Mouse (Mus musculus) left cerebral cortex, adult 2 months (tissue): ENCODE measurements around the gene Tcf21. TPM values are rescaled to one million over a fixed set of nuclear protein-coding genes. Genes with fewer than 3 reads are reported as not detected.

Experiments used
- DNase-seq, 2 experiments: peaks; one replicate each; pipeline ENCODE4 v3.0.0; 2021 to 2022; ENCODE audit warnings: low spot score in 2 of 2, mixed read lengths in 1 of 2; ENCODE audit errors: extremely low spot score in 1 of 2
- H3K27ac ChIP-seq: fragments of 200-600 bp; 2 replicates; pipeline ENCODE4 v1.8.1; 2022
- H3K4me3 ChIP-seq: fragments of 200-600 bp; 2 replicates; pipeline ENCODE4 v1.8.1; 2022
- CTCF ChIP-seq: fragments of 200-600 bp; IDR thresholded peaks from 2 replicates; pipeline ENCODE4 v1.8.1; 2022; ENCODE audit warnings: antibody characterized with exemption, mild to moderate bottlenecking, moderate library complexity
- intact Hi-C: fragments of 180-260 bp; cut with DNase I; formaldehyde crosslinking; loops from one replicate; pipeline ENCODE4 v1.15.1; 2025
- long read RNA-seq, 2 experiments: library from polyadenylated mRNA; stranded (forward); transcript quantifications; one replicate each; pipeline ENCODE4 v2.0.0; 2021; ENCODE audit warnings: borderline mapping rate in 2 of 2
- total RNA-seq, 2 experiments: library from RNA; stranded (reverse); gene quantifications; 2 replicates each; pipeline ENCODE4 v1.2.3; 2021

Gene Tcf21
- total RNA-seq, result not detected
- long read RNA-seq, experiment 1, result 0 reads
- long read RNA-seq, experiment 2, result 0 reads

DNA sequence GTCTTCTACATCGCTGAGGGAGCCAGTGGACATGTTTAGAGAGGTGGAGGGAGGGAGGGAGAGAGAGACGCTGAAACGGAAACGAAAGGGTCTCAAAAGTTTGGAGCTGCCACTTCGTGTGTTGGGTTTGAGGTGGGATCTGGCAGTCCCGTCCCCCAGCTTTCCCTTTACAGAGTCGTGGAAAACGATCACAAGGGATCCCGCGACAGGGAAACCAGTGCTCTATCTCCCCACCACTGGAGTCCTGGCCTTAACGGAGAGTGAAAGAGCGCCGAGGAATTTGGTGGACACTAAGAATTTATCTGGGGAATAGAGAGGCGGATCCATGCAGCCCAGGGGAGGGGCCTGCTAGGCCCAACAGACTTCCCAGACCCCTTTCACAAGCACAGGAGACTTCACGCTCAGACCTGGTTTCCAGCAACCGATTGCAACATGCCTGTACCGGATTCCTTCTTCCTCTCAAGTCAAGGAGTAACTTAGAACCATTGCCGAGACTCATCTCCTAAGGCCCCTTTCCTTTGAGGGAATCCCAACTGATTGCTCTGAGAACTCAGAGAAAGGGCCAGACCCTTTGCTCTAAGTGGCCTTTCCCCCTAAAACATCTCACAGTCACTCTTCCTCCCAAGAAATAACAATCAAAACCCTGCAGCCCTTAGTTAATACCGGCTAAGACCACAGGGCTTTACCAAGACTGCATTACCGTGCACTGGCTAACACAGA is at the start of gene Tcf21:
Tcf21 (minus strand) TSS at position 304 of the 720 bp plus-strand sequence.
- Histone ChIP-seq H3K27ac (no peak within 1 kb of the TSS), H3K4me3 (no peak within 1 kb of the TSS)
- DNase-seq, result no peak
- intact Hi-C loops, result loop anchor here (5.0 kb wide), 1 partner anchor 668 kb away; no protein-coding TSS in a partner anchor
- TF ChIP-seq CTCF, result no peak

DNA sequence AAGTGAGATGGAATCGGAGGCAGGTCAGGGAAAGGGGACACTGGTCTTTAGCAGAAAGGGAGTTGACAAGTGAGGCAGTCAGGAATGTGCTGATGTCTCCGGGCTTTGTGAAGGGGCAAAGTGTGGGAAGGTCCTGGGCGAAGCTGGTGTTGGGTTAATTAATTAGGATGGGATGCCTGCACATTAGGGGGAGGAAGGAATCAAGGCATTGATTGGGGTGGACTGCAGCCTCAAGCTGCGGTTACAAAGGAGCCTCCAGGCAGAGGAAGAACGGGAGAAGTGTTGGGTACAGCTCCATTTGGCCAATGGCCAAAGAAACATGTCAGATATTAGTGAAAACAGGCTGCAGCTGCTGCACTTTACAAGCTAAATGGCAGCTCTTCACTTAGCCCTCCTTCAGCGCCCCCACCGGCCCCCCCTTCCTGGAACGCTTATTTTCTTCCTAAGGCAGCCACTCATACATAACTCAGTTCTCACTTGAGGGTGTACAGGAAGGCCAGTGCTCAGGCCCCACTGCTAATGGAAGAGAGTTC is 48.5 kb upstream of the Tcf21 start:
- no peak for DNase-seq
- TF ChIP-seq CTCF, result no peak
- Histone ChIP-seq H3K27ac (no peak overlapping the region), H3K4me3 (no peak overlapping the region)
- intact Hi-C loops, result no loop called here

DNA sequence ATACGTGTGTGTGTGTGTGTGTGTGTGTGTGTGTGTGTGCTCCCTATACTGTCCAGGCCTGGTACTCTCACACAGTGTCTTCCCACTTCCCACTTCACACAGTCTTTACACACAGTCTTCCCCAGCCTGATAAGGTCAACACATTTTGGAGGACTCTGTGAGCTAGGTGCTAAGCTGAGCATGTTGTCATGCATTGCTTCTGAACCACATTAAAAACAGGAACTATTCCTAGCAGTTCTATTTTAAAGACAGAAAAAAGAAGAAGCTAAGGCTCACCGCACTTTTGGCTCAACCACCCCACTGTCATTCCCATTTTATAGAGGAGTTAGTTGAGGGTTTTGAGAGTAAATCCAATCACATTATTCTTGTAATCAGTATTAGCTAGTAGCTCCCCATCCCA is 47.2 kb upstream of the Tcf21 start:
- TF ChIP-seq CTCF, result no peak
- no peak for DNase-seq
- intact Hi-C loops, result no loop called here
- Histone ChIP-seq H3K27ac (no peak overlapping the region), H3K4me3 (no peak overlapping the region)

DNA sequence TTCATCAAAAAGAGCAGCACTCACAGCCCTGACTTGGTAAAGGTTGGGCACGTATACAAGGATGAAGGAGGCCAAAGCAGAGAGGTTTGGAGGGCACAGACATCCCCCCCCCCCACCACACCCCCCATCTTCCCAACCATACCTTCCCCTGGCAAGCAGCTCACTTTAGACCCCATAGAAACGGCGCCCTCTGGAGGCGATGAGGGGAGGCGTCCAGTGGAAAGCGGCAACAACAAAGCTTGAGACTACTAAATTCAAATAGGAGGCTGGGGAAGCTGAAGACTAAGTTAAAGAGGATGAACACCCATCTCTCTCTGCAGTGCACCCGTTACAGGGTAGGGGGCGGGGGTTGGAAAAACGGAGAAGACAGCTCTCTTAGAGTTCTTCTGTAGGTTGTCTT is 38.1 kb upstream of the Tcf21 start:
- intact Hi-C loops, result no loop called here
- DNase-seq, result no peak
- H3K27ac ChIP-seq, result no peak overlapping the region
- H3K4me3 ChIP-seq, result no peak overlapping the region
- peak; percentile 9; the same call in 1 of the 2 replicates for TF ChIP-seq CTCF

DNA sequence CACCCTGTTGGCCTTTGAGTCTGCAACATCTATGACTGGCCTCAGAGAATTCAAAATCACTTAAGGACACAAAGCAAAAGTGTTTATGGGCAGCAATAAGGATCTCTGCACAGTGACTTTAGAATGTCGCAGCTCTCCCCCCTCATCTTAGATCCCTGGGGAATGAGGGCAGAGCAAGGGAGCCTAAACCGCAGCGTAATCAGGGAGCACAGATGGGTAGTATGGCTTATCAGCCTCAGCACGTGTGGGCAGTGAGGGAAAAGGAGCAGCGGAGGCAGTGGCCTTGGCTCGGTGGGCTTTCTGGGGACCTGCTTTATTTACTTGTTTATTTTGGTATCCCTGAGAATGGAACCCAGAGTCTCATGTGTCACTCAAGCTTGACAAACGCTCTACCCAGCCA is 34.4 kb upstream of the Tcf21 start:
- DNase-seq, result no peak
- Histone ChIP-seq H3K27ac (no peak overlapping the region), H3K4me3 (no peak overlapping the region)
- TF ChIP-seq CTCF, result no peak
- intact Hi-C loops, result no loop called here

DNA sequence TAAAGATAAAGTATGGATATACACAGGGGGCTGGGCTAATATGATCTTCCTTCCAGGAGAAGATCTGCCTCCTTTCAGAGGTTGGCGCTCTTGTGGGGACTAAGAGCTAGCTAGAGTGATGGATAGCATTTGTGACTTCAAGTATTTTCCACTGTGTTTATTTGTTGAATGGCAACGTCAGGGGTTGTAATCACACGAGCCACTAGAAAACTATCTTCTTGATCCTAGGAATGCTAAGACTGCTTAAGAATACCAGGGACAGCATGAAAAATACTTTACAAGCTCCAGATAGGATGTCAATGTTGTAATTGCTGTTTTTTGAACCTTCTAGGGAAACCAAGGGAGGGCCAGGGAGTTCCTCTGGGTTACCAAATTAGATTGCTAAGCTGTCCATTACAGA is 25.4 kb upstream of the Tcf21 start:
- no peak for TF ChIP-seq CTCF
- no peak for DNase-seq
- intact Hi-C loops, result loop anchor here (10.0 kb wide), 2 partner anchors 499 to 691 kb away; partner anchors contain the start of genes H60b and Raet1e
- Histone ChIP-seq H3K27ac (no peak overlapping the region), H3K4me3 (no peak overlapping the region)

DNA sequence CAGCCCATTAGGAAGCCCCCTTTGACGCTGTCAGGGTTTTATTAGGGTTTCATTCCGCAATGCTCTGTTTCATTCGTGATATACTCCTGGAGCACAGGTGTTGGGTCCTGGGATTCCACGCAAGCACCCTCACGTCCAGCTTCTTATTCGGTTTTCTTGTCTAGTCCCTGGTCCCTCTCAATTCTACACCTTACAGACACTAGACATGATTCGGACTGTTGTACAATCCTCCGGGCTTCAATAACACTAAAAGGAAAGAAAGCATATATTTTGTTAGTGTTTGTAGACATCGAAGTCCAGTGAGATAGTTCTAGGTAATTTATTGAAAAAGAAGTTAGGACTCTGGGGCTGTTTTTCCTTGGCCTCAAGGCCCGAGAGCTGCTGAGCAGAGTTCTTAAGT is 24.8 kb upstream of the Tcf21 start:
- no peak overlapping the region for H3K27ac ChIP-seq
- intact Hi-C loops, result loop anchor here (10.0 kb wide), 2 partner anchors 500 to 690 kb away; partner anchors contain the start of genes H60b and Raet1e

DNA sequence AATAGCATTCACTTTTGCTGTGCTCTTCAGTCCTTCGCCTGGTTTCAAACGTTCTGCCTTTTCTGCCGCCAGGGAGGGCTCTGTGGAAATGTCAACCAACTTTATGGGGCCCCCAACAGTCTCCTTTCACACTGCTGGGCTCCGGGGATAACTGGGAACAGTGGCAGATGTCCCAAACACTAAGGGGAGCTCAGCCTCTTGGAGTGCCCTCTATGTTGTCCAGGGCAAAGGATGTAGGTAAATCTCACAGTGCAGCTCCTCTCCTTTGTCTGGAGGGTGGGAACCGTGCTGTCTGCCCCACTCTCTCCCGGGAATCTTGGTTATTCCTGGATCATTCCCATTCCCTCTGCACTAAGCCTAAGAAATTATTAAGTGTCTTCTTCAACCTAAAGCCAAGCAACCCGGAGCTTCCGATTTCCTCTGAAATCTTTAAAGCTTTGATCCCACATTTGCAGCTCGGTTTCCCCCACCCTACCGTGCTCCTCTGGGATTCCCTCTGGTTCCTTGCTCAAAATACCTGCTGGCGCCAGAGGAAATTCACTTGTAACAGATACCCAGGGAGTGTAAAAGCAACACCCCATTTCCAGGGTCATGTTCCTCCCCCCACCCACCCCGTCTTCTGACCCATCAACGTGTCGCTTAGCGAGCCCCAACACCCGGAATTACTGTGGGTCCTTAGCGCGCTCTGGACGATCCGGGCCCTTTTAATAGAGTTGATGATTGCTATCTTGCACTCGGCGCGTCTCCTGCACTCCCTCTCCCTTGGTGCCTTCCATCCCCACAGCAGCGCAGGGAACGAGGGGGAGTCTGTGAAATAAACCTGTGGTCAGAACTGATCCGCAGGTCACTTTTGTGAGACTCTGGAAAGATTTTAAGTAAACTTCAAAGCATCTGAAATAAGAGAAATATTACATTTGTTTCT is 23.7 kb upstream of the Tcf21 start:
- H3K27ac ChIP-seq, result no peak overlapping the region
- intact Hi-C loops, result loop anchor here (10.0 kb wide), 2 partner anchors 501 to 689 kb away; partner anchors contain the start of genes H60b and Raet1e
- no peak for DNase-seq
- H3K4me3 ChIP-seq, result no peak overlapping the region
- no peak for TF ChIP-seq CTCF

More for the DNA sequence above, 24.8 kb upstream of the Tcf21 start:
- no peak for DNase-seq
- no peak overlapping the region for H3K4me3 ChIP-seq
- TF ChIP-seq CTCF, result no peak

DNA sequence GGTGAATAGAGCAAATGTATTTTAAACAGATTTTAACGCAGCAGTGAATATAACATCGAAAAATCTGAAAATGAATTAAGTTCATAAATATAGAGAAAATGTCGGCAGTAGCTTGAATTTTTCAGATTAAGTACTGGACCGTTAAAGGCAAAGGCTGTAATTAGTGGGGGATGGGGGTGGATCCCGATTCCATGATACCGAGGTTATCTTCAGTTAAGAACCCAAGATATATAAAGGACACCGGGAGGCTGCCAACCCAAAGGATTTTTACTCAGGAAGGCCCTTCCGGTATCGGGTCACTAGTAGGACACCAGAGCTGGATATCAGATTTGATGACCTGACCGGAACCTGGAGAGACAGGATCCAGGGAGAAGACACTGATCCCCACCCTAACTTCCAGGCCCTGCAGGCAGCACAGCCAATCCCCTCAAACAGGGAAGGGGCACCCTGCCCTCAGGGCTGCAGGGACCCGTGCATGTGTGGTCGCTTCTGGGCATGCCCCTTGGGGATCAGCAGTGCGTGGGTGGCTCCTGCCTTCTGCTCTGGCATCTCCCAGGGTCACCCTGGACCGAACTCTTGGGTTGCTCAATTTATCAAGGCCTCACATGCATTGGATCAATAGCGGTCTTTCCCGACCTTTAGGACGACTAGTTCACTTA is 22.9 kb upstream of the Tcf21 start:
- intact Hi-C loops, result loop anchor here (10.0 kb wide), 2 partner anchors 502 to 688 kb away; partner anchors contain the start of genes H60b and Raet1e
- no peak overlapping the region for H3K27ac ChIP-seq
- no peak overlapping the region for H3K4me3 ChIP-seq
- TF ChIP-seq CTCF, result no peak
- no peak for DNase-seq

DNA sequence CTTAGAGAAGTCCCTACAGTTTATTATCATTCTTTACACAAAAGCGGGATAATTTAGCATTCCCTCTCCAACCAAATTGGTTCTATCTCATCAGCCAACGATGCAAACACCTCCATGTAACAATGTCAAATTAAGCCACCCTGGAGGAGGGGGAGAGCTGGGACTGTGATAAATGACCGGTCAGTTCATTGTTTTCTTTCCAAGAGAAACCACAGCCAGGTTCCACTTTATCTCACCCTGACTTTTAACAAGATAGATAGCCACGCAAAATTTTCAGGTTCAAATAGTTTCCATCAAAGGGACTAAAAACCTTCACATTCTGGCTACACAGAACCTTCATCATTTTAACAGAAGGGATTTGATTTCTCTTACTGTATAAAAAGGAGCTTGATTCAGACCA is 22.1 kb upstream of the Tcf21 start:
- no peak for TF ChIP-seq CTCF
- Histone ChIP-seq H3K4me3 (no peak overlapping the region), H3K27ac (no peak overlapping the region)
- DNase-seq, result no peak
- intact Hi-C loops, result loop anchor here (10.0 kb wide), 2 partner anchors 503 to 687 kb away; partner anchors contain the start of genes H60b and Raet1e

DNA sequence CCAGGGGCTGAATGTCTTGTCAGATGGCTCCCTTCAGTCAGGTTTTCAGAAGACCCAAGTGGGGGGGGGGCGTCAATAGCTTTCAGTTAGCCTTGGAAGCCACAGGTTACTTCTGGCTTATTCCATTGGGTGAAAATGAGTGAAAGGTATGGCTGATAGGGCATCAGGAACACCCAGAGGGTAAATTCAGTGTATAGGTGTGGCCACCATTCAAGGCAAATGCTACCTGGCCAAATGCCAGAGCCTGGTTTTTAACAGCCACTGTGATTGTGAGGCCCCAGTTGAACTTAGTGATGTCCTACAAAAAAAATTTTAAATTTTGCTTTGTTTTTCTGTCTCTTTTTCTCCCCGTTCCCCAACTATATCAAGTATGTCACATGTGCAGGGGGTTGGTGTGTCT is 6.3 kb upstream of the Tcf21 start:
- no peak for TF ChIP-seq CTCF
- H3K27ac ChIP-seq, result no peak overlapping the region
- DNase-seq, result no peak
- H3K4me3 ChIP-seq, result no peak overlapping the region
- intact Hi-C loops, result no loop called here
